Mouse (Mus musculus) CH12.LX (cell line): ENCODE data around the gene Ap1ar.

ENCODE experiments used
- E2F4 ChIP-seq: IDR thresholded peaks from 2 replicates; pipeline ENCODE4 v1.6.1; 2011; ENCODE audit warnings: low read depth, low read length, improper control_type of control experiment; ENCODE audit not compliant: insufficient replicate concordance
- ZNF384 ChIP-seq: IDR thresholded peaks from 2 replicates; pipeline ENCODE4 v1.6.1; 2012; ENCODE audit warnings: low read depth, low read length, improper control_type of control experiment, inconsistent platforms

DNA sequence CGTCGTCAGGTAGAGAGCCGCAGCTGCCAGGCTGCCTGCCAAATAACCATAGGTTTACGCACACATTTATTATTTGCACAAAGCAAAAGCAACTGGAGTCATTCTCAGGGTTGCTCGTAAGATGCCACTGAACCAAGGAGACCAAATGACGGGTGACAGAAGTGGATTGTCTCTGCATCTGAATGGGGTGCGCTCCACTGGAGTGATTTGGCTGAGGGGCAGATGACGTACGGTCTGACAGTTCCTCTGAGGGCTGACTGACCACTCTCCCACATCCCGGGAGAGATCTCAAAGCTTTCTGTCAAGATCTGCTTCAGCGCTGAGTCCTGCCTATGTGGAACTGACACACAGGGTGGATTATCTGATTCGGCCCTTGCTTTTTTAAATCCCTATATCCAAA lies 32.3 kb downstream of the Ap1ar start:
- TF ChIP-seq ZNF384 (no peak), E2F4 (no peak)
